Comparison of ENCODE assay signal across 9 mouse cellular contexts in genomic region chr7:4546591-4547131, GRCm38 (mm10). TPM values are rescaled to one million over a fixed set of nuclear protein-coding genes. Genes with fewer than 3 reads are reported as not detected.
A peak's percentile ranks its signal among the peaks of the same experiment; 100 is the strongest.
DNase-seq lines count a peak whose midpoint lies in the region; ATAC-seq lines count a peak whose summit lies in the region.
"Had no signal": no experiment of that assay in that cellular context is flagged by ENCODE, and none has a peak within 500 bp of the region (broad histone marks: within the 10 kb centered on the region; RNA-seq: fewer than 3 reads in every experiment).

No protein-coding gene starts in this region.

- intact Hi-C loops in heart, postnatal 36 days (cut with DNase I) = no loop called here

- no peaks in the 10 kb centered on the region for H3K9me3 ChIP-seq in forebrain, embryonic 12.5 days
- no peaks in the 10 kb centered on the region for H3K9me3 ChIP-seq in liver, embryonic 15.5 days (replicated peaks)
- no peaks in the 10 kb centered on the region for H3K9me3 ChIP-seq in neural tube, embryonic 13.5 days
- H3K9me3 ChIP-seq: megakaryocyte, embryonic 14.5 days had no signal

- H3K27ac ChIP-seq in forebrain, embryonic 12.5 days = peak overlapping the region; percentile 78
- no peak overlapping the region for H3K27ac ChIP-seq in liver, embryonic 15.5 days (replicated peaks)
- peak overlapping the region; percentile 92 for H3K27ac ChIP-seq in neural tube, embryonic 13.5 days (replicated peaks)

- ATAC-seq in forebrain, embryonic 12.5 days (ENCODE audit: low FRiP score) = peak; percentile 94
- no peak for ATAC-seq in liver, embryonic 15.5 days (ENCODE audit: insufficient read depth)
- ATAC-seq in neural tube, embryonic 13.5 days (ENCODE audit: low read depth) = peak; percentile 90

- peaks cover 4% of the 10 kb centered on the region for H3K27me3 ChIP-seq in forebrain, embryonic 12.5 days
- H3K27me3 ChIP-seq in liver, embryonic 15.5 days = peaks cover 39% of the 10 kb centered on the region
- H3K27me3 ChIP-seq in neural tube, embryonic 13.5 days = no peaks in the 10 kb centered on the region

- 0 out of 2 replicates have a peak, but pooled peaks cover 6% of the 10 kb centered on the region for H3K36me3 ChIP-seq in forebrain, embryonic 12.5 days (replicated peaks)
- H3K36me3 ChIP-seq in liver, embryonic 15.5 days (replicated peaks) = no peaks in the 10 kb centered on the region
- H3K36me3 ChIP-seq in neural tube, embryonic 13.5 days = peaks cover 14% of the 10 kb centered on the region

- 1% methylated on average over 26 of the region's 26 CpGs for WGBS in forebrain, embryonic 12.5 days
- 5% methylated on average over 26 of the region's 26 CpGs for WGBS in liver, embryonic 15.5 days (ENCODE audit: insufficient replicate concordance)
- 1% methylated on average over 26 of the region's 26 CpGs for whole genome bisulfite sequencing in neural tube, embryonic 13.5 days

- H3K4me1 ChIP-seq in forebrain, embryonic 12.5 days = peaks cover 22% of the 10 kb centered on the region
- H3K4me1 ChIP-seq in liver, embryonic 15.5 days (replicated peaks) = peaks cover 15% of the 10 kb centered on the region
- peaks cover 17% of the 10 kb centered on the region for H3K4me1 ChIP-seq in neural tube, embryonic 13.5 days (replicated peaks)

- peak; percentile 28 for DNase-seq in thymus, postnatal 4 days
- DNase-seq in thymus, postnatal 36 days = no peak
- peak; percentile 30 to 56 for DNase-seq in heart, postnatal 36 days
- peak; percentile 94 to 97 for DNase-seq in layer of hippocampus, adult 18-20 months (ENCODE audit: low spot score in 2 of 2)
- no peak for DNase-seq in urinary bladder, postnatal 25 days (ENCODE audit: low spot score)

- H3K9ac ChIP-seq in forebrain, embryonic 12.5 days = peak overlapping the region; percentile 56
- no peak overlapping the region for H3K9ac ChIP-seq in liver, embryonic 15.5 days
- peak overlapping the region; percentile 77 for H3K9ac ChIP-seq in neural tube, embryonic 13.5 days

- H3K4me3 ChIP-seq in forebrain, embryonic 12.5 days (replicated peaks) = peak overlapping the region; percentile 49
- no peak overlapping the region for H3K4me3 ChIP-seq in liver, embryonic 15.5 days (replicated peaks)
- peak overlapping the region; percentile 52 for H3K4me3 ChIP-seq in neural tube, embryonic 13.5 days

- peak overlapping the region; percentile 75 for H3K4me2 ChIP-seq in forebrain, embryonic 12.5 days
- H3K4me2 ChIP-seq in liver, embryonic 15.5 days = peak overlapping the region; percentile 51
- H3K4me2 ChIP-seq in neural tube, embryonic 13.5 days = peak overlapping the region; percentile 72

RNA-seq across cellular contexts. Expression of gene Syt5, which starts 0.7 kb away (rescaled TPM):
- polyA plus RNA-seq in forebrain, embryonic 12.5 days (2016; fragmentation: Nextera tagmentation; extraction: Ambion mirVana) = 34.6 and 35.2 TPM in 2 replicates
- under 1 TPM; 0.54 to 0.89 TPM for total RNA-seq in heart, postnatal 36 days (2021)
- total RNA-seq in layer of hippocampus, adult 18-20 months (2021) = 100 to 1,000 TPM; 211 to 233 TPM
- 0.35 and 0.77 TPM in 2 replicates for polyA plus RNA-seq in liver, embryonic 15.5 days (2015; fragmentation: Nextera tagmentation; extraction: Ambion mirVana)
- polyA plus RNA-seq in neural tube, embryonic 13.5 days (2015; fragmentation: Nextera tagmentation; extraction: Ambion mirVana) = 53.6 and 60.5 TPM in 2 replicates

RNA-seq across cellular contexts. Expression of gene Dnaaf3, which starts 14.4 kb away (rescaled TPM):
- polyA plus RNA-seq in forebrain, embryonic 12.5 days (2016; fragmentation: Nextera tagmentation; extraction: Ambion mirVana) = 1.7 and 2.9 TPM in 2 replicates
- total RNA-seq in heart, postnatal 36 days (2021) = 1 to 10 TPM; 2.0 to 3.0 TPM
- under 1 TPM; 0.74 to 0.81 TPM for total RNA-seq in layer of hippocampus, adult 18-20 months (2021)
- polyA plus RNA-seq in liver, embryonic 15.5 days (2015; fragmentation: Nextera tagmentation; extraction: Ambion mirVana) = 0.07 and 0.26 TPM in 2 replicates
- polyA plus RNA-seq in neural tube, embryonic 13.5 days (2015; fragmentation: Nextera tagmentation; extraction: Ambion mirVana) = 1.1 and 1.2 TPM in 2 replicates

RNA-seq across cellular contexts. Expression of gene Tnni3, which starts 22.6 kb away (rescaled TPM):
- polyA plus RNA-seq in forebrain, embryonic 12.5 days (2016; fragmentation: Nextera tagmentation; extraction: Ambion mirVana) = 2.2 and 2.4 TPM in 2 replicates
- over 10,000 TPM in 1 of 2 experiments, 1,000 to 10,000 TPM in 1; 9,756 to 10,673 TPM for total RNA-seq in heart, postnatal 36 days (2021)
- total RNA-seq in layer of hippocampus, adult 18-20 months (2021) = 1 to 10 TPM in 1 of 2 experiments, under 1 TPM in 1; 0.54 to 1.3 TPM
- 0.39 and 1.3 TPM in 2 replicates for polyA plus RNA-seq in liver, embryonic 15.5 days (2015; fragmentation: Nextera tagmentation; extraction: Ambion mirVana)
- polyA plus RNA-seq in neural tube, embryonic 13.5 days (2015; fragmentation: Nextera tagmentation; extraction: Ambion mirVana) = 1.8 and 3.6 TPM in 2 replicates

RNA-seq across cellular contexts. Expression of gene Tnnt1, which starts 30.5 kb away (rescaled TPM):
- 5.6 and 8.3 TPM in 2 replicates for polyA plus RNA-seq in forebrain, embryonic 12.5 days (2016; fragmentation: Nextera tagmentation; extraction: Ambion mirVana)
- total RNA-seq in heart, postnatal 36 days (2021) = 10 to 100 TPM; 20.0 to 21.3 TPM
- total RNA-seq in layer of hippocampus, adult 18-20 months (2021) = 1 to 10 TPM; 1.7 to 3.0 TPM
- 11.7 and 16.9 TPM in 2 replicates for polyA plus RNA-seq in liver, embryonic 15.5 days (2015; fragmentation: Nextera tagmentation; extraction: Ambion mirVana)
- 12.7 and 42.9 TPM in 2 replicates for polyA plus RNA-seq in neural tube, embryonic 13.5 days (2015; fragmentation: Nextera tagmentation; extraction: Ambion mirVana)

RNA-seq across cellular contexts. Expression of gene Ppp1r12c, which starts 45.2 kb away (rescaled TPM):
- polyA plus RNA-seq in forebrain, embryonic 12.5 days (2016; fragmentation: Nextera tagmentation; extraction: Ambion mirVana) = 54.6 and 59.7 TPM in 2 replicates
- total RNA-seq in heart, postnatal 36 days (2021) = 10 to 100 TPM; 59.7 to 62.2 TPM
- total RNA-seq in layer of hippocampus, adult 18-20 months (2021) = 100 to 1,000 TPM; 148 to 153 TPM
- 17.4 and 20.9 TPM in 2 replicates for polyA plus RNA-seq in liver, embryonic 15.5 days (2015; fragmentation: Nextera tagmentation; extraction: Ambion mirVana)
- 46.0 and 48.4 TPM in 2 replicates for polyA plus RNA-seq in neural tube, embryonic 13.5 days (2015; fragmentation: Nextera tagmentation; extraction: Ambion mirVana)

Comparison
In these comparisons a context has a peak if more than half of its experiments do, and no peak if none do; other contexts are left out.
1. DNase-seq: peak in thymus, postnatal 4 days (single experiment), heart, postnatal 36 days (2 of 2) and layer of hippocampus, adult 18-20 months (2 of 2); none in thymus, postnatal 36 days (0 of 2) and urinary bladder, postnatal 25 days (single experiment).
2. RNA of gene Syt5, which starts 0.7 kb away (polyA plus RNA-seq): 53.6 to 60.5 TPM in neural tube, embryonic 13.5 days and 34.6 to 35.2 TPM in forebrain, embryonic 12.5 days; 0.35 to 0.77 TPM in liver, embryonic 15.5 days; every median in the first group is over 10 times any median in the second.
3. Peak in every context shown above with its lines, with median percentiles within 50 percentile points of each other: H3K4me2 ChIP-seq.